Mouse (Mus musculus) myocyte (in vitro differentiated cells): ENCODE measurements around the gene Ubxn2a.

Source experiments
- E2F4 ChIP-seq: IDR thresholded peaks from one replicate; pipeline ENCODE4 v1.6.1; 2011; ENCODE audit warnings: mild to moderate bottlenecking, control low read depth, moderate library complexity; ENCODE audit not compliant: insufficient read depth
- MYOG ChIP-seq, 3 experiments: IDR thresholded peaks; one replicate each; pipeline ENCODE4 v1.6.1; 2011; ENCODE audit warnings: control low read depth in 2 of 3, low read depth in 2 of 3, mild to moderate bottlenecking in 2 of 3; ENCODE audit not compliant: insufficient read length in 2 of 3, control insufficient read depth in 1 of 3, insufficient read depth in 1 of 3
- POLR2A ChIP-seq: IDR thresholded peaks from one replicate; pipeline ENCODE4 v1.6.1; 2011; ENCODE audit warnings: low read depth, mild to moderate bottlenecking, control low read depth, moderate library complexity; ENCODE audit not compliant: insufficient read length
- REST ChIP-seq: IDR thresholded peaks from one replicate; pipeline ENCODE4 v1.6.1; 2011; ENCODE audit warnings: mild to moderate bottlenecking, control low read depth, moderate library complexity; ENCODE audit not compliant: insufficient read depth, insufficient read length
- USF1 ChIP-seq: IDR thresholded peaks from one replicate; pipeline ENCODE4 v1.6.1; 2011; ENCODE audit warnings: low read depth, mild to moderate bottlenecking, control low read depth, moderate library complexity

DNA sequence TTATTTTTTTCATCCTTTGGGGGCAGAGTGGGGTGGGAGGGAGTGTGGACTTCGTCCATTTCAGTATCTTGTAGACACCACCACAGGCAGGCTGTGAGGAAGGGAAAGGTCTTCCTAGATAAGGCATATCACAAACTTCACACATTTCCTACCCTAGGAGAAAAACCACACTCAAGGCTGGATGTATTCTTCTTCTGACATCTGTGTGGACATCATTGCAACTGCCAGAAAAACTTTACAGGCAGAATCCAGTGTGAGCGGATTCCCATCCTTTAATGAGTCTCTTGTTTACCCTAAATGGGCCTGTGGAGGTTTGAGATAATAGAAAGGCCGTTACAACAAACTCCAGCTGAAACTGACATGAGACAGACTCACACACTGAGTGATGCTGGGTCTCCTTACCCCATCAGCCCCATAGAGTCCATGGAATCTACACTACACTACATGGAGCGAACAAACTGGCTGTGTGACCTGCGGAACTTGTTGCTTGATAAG, 34.5 kb downstream of the Ubxn2a start:
- TF ChIP-seq E2F4 (no peak), POLR2A (no peak), USF1 (no peak), MYOG (IDR thresholded peaks at IDR 0.05; ENCODE audit: control insufficient read depth in 1 of 3, insufficient read depth in 1 of 3, insufficient read length in 2 of 3, low read depth in 2 of 3) (no peak), REST (no peak)
